Mouse (Mus musculus) thymus, postnatal 14 days (tissue): ENCODE results near the gene Arhgdig.

Source experiments
- DNase-seq: peaks from one replicate; pipeline ENCODE4 v3.0.0; 2021

Gene Arhgdig

DNA sequence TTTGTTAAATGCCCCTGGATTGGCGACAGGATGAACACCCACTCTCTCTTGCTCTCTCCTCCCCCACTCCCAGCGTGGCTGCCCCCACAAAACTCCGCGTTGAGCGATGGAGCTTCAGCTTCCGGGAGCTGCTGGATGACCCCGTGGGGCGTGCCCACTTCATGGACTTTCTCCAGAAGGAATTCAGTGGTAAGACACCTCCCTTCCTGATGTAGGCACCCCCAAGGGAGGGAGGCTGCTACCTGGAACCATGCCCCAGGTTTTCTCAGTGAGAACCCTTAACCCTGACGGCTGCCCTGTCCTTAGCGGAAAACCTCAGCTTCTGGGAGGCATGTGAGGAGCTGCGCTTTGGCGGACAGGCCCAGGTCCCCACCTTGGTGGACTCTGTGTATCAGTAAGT lies at the start of gene Arhgdig:
Arhgdig (minus strand) TSS at position 101 of the 400 bp plus-strand sequence.
- no peak for DNase-seq

DNA sequence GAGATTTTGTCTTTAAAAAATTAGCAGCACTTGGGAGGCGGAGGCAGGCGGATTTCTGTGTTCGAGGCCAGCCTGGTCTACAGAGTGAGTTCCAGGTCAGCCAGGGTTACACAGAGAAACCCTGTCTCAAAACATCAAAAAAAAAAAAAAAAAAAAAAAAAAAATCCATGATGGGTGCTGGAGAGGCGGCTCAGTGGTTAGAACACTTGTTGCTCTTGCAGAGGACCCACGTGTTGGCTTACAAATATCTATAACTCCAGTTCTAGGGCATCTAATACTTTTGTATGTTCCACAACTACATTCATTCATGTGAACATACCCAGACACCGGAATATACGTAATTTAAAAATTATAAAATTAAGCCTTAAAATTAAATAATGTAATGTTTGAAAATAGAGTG lies 47.7 kb upstream of the Arhgdig start:
- no peak for DNase-seq

- no peak for DNase-seq
Observed at GRCm38 (mm10) chr17:26253399-26253798, 45.8 kb upstream of the Arhgdig start.

DNA sequence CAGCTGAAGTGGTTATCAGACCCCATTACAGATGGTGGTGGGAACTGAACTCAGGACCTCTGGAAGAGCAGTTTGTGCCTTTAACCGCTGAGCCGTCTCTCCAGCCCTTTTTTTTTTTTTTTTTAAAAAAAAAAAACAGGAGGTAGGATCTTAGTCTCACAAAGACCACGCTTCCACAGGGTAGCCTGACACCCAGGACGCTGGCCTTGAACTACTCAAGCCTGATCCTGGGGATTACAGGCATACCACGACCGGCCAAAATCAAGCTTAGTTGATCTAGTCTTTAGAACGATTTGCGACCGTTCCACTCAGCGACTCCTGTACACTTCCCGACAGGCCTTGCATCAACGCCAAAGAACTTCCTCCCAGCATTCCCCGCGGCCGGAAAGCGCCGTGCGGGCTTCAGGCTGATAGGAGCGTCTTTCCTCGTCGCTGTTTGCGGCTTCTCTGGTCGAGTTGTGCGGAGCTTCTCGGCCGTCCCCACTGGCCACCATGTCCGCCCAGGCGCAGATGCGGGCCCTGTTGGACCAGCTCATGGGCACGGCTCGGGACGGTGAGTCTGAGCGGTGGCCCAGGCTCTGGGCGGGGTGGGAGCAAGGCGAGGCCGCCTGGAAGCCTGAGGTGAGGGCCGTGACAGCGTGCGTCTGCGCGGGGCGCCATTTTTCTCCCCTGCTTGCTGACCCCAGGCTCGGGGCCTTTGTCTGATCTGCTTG lies 45.1 kb upstream of the Arhgdig start, which contains the start of gene Luc7l:
Luc7l (plus strand) TSS at position 358 of the 713 bp plus-strand sequence.
- peak; percentile 91 for DNase-seq

GRCm38 (mm10) chr17:26251886-26252538 lies 44.4 kb upstream of the Arhgdig start:
- DNase-seq = no peak

DNA sequence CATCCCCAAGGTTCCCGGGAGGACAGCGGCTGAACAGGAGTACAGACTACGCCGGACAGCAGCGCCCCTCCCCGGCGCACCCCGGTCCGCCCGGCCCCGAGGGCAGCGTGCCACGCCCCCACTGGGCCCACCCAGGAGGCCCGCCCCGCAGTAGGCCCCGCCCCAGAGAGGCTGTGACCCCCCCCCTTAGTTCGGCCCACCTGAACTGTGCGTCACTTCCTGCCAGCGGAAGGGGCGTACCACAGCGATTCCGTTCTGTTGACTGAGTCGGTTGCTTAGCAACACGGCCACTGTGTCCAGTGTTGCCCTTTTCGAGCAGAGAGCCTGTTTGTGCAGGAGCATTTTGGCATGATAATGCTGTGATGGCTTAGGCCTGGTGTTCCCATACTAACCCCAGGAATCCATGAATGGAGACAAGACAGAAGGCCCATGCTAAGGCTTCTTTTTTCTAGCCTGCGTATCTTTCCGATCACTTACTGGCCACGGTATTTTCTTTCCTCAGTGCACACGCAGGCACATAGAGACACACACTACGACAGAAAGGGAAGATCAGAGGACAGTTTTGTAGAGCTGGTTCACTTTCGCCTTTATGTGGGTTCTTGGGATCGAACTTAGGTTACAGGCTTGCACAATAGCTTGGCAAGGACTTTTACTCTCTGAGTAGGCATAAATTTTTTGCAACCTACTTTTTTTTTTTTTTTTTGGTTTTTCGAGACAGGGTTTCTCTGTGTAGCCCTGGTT lies 36.7 kb upstream of the Arhgdig start, which contains the start of gene Fam234a:
Fam234a (minus strand) TSS at position 142 of the 741 bp plus-strand sequence.
- DNase-seq = peak; percentile 92

GRCm38 (mm10) chr17:26243471-26244100 lies 36.0 kb upstream of the Arhgdig start:
- DNase-seq = peak; percentile 66

DNA sequence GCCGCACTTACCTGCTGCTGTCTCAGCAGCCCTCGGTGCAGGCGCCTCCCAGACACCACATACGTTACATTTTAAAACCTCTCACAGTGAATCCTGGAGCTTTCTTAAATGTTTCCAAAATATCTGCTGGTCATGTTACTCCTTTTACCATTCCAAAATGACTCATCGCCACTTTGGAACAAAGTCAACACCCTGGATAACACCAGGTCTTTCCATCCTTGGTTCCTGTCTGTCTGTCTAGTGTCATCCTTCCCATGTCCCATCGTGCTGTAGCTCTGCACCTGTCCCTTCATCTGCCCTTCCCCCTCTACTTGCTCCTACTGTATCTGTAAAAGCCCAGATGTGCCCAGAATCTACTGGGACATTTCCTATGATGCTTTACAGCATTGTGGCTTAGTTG lies 33.4 kb upstream of the Arhgdig start:
- no peak for DNase-seq

- no peak for DNase-seq
Observed at GRCm38 (mm10) chr17:26240120-26240790, 32.7 kb upstream of the Arhgdig start.

DNA sequence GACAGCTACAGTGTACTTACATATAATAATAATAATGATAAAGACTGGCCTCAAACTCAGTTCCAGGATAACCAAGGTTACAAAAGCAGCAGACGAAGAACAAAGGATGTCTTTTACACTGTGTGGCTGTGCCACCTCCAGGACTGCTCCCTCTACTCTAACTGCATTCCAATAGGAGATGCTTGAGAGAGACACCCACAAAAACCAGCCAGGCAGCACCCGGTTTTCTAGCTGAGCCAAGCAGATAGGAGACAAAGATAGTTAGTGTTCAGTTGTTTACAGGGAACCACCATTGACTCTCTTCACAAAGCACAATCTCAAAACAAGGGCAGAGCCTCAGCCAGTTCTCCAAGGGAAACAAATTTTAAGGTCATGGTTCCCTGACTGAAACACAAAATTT lies 32.0 kb upstream of the Arhgdig start:
- no peak for DNase-seq

DNA sequence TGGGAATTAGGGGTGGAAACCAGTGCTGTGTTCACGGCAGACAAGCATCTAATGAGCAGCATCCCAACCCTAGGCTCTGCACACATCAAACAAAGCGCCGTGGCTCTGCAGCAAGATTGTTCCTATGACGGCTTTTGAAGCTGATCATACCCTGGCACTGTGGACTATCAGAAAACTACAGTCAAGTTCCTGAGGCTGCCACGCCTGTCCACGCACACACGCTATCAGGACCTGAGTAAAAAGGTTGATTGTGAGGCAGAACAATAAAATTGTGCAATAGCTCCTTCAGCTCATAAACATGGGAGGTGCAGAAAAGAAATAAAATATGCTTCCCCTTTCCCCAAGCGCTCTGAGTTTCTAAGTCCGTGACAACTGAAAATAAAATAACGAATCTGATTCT lies 30.1 kb upstream of the Arhgdig start:
- DNase-seq = no peak

- no peak for DNase-seq
Observed at GRCm38 (mm10) chr17:26235077-26235815, 27.7 kb upstream of the Arhgdig start.

DNA sequence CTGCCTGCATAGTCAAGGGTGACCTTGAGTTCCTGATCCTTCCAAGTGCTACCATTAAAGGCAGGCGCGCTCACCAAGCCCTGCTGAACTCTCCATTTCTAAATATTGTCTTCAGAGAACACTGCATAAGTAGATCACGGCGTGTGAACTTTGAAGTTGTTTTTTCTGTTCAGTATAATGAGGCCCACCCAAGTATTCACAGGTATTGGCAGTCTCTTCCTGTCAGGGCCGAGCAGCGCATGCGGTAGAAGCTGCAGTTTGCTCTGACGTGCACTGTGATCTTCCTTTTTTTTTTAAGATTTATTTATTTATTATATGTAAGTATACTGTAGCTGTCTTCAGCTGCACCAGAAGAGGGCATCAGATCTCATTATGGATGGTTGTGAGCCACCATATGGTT lies 26.8 kb upstream of the Arhgdig start:
- DNase-seq = no peak

DNA sequence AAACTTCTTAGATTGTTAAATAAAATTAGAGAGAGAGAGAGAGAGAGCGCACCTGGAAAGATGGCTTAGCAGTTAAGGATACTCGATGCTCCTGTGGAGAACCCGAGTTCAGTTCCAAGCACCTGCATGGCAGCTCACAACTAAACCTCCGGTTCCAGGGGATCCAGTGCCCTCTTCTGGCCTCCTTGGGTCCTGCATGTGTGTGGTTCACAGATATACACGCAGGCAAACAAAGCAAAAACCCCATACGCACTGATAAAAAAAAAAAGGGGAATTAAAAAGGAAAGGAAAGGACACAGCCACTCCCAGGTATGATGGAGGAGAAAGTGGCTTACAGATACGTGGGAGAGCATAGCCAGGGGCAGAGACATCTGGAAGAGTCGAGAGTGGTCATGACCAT lies 25.3 kb upstream of the Arhgdig start:
- DNase-seq = peak; percentile 32

- DNase-seq = no peak
Observed at GRCm38 (mm10) chr17:26231156-26231555, 23.6 kb upstream of the Arhgdig start.

GRCm38 (mm10) chr17:26229776-26230175 lies 22.2 kb upstream of the Arhgdig start:
- no peak for DNase-seq

DNA sequence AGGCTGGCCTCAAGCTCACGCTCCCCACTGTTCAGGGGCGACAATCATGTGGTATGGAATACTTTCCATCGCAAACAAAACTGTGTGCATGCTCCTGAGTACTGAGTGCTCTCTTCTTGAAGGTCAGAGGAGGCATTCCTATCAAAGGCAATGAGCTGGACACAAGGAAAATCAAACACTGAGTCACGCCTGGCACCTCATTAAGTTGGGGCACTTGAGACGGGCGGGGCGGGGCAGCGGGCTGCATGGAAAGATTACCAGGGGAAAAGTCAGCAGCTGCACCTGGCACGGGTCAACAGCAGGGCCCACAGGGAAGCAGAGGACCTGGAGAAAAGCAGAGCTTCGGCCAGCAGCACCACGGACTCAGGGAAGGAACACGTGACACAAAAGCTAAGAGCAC lies 17.6 kb upstream of the Arhgdig start:
- DNase-seq = no peak

DNA sequence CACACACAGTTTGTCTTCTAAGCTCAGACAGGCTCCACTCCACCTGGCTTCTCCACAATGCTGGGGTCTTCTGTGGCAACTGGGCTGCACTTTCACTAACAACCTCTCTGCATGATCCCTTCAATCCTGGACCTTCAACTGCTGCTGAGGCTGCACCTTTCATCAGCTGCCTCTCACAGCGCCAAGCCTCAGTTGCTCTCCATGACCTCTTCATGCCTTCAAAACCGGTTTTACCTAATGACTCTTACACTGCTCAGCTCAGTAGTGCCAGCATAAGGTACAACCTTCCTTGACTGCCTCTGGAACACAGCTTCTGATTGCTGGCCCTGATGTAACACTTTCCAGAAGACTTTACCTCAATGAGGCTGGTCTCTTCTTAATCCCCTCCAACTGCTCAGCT lies 13.9 kb upstream of the Arhgdig start:
- DNase-seq = no peak

DNA sequence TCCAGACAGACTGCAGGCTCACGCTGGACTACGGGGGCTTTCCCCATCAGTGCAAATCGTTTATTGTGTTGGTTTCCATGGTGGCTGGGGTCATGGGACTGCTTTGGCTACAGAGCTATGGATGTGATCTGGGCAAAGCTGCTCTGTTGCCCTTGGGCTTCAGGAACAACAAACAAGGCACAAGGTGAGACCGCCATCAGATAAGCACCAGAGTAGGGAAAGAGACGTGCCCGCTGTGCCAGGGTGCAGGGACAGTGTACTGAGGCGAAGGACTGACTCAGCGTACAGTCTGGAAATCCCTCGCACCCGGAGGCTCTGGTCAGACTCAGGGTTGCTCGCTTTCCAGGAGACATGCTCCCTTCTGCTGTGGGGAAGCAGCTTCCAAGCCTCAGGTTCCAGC lies 5.1 kb upstream of the Arhgdig start:
- DNase-seq = no peak

DNA sequence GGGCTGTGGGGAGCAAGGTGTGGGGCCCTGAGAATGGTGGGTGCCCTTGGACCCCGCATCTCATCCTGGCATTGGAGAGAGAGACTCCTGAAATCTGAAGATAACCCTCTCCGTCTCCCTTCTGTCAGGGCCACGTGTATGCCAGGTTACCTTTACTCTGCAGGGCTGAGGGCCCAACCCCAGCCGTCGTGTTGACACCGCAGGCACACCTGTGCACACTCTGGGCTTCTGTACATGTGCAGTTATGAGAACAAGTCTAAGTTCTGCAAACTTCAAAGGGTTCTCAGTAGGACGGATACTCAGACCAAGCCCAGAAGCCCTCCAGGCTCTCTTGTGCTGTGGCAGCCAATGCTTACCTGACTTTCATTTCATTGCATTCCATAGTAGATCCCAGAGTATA lies 4.7 kb upstream of the Arhgdig start:
- no peak for DNase-seq

GRCm38 (mm10) chr17:26206392-26206791 lies 1.2 kb downstream of the Arhgdig start:
- DNase-seq = no peak

- DNase-seq = no peak
Observed at GRCm38 (mm10) chr17:26204766-26205165, 2.8 kb downstream of the Arhgdig start.
